ENCODE assay signal across 11 mouse cellular contexts in the genomic region with DNA sequence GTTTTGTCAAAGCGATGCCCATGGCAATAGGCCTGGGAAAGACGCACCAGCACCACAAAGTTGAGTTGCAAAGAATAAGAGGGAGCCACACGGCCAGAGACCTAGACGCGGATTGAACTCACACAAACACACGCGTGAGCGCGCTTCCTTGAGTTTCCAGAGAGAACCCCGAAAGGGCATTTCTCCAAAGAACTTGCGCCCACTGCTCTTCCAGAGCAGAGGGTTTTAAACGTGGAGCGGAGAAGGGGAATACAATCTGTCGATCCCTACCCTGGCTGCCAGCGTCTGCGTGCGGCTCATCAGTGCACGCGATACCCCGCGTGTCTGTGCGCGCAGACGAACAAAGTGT. TPM values are rescaled to one million over a fixed set of nuclear protein-coding genes. Genes with fewer than 3 reads are reported as not detected.
DNase-seq lines count a peak whose midpoint lies in the region; ATAC-seq lines count a peak whose summit lies in the region.
"Had no signal": no experiment of that assay in that cellular context is flagged by ENCODE, and none has a peak within 500 bp of the region (broad histone marks: within the 10 kb centered on the region; RNA-seq: fewer than 3 reads in every experiment).

No protein-coding gene starts in this region.

- no peak overlapping the region for H3K9ac ChIP-seq in liver, embryonic 11.5 days (ENCODE audit: low read depth, low read length)
- H3K9ac ChIP-seq in forebrain, embryonic 11.5 days (ENCODE audit: low read length): peak overlapping the region; percentile 91
- H3K9ac ChIP-seq in limb, embryonic 13.5 days: no peak overlapping the region
- H3K9ac ChIP-seq in stomach, embryonic 14.5 days (replicated peaks; ENCODE audit: low read depth, low read length): no peak overlapping the region

- H3K27me3 ChIP-seq in liver, embryonic 11.5 days (replicated peaks; ENCODE audit: control insufficient read depth, insufficient read depth, low read length): peaks cover 91% of the 10 kb centered on the region
- H3K27me3 ChIP-seq in forebrain, embryonic 11.5 days (ENCODE audit: control insufficient read depth, insufficient read depth, low read length): peaks cover 7% of the 10 kb centered on the region
- H3K27me3 ChIP-seq in limb, embryonic 13.5 days: peaks cover 85% of the 10 kb centered on the region
- peaks cover 71% of the 10 kb centered on the region for H3K27me3 ChIP-seq in stomach, embryonic 14.5 days (ENCODE audit: control insufficient read depth, insufficient read depth, low read length)

- peak overlapping the region; percentile 22; the same call in 1 of the 2 replicates for H3K4me3 ChIP-seq in liver, embryonic 11.5 days (ENCODE audit: low read depth, low read length)
- peak overlapping the region; percentile 66 for H3K4me3 ChIP-seq in forebrain, embryonic 11.5 days (ENCODE audit: low read depth, low read length)
- H3K4me3 ChIP-seq in limb, embryonic 13.5 days: peak overlapping the region; percentile 46
- H3K4me3 ChIP-seq in stomach, embryonic 14.5 days (ENCODE audit: low read depth, low read length): peak overlapping the region; percentile 28

- DNase-seq in liver, embryonic 11.5 days (ENCODE audit: low spot score): no peak
- DNase-seq in liver: no peak
- DNase-seq in forebrain, embryonic 11.5 days (ENCODE audit: low spot score): peak; percentile 76
- DNase-seq in frontal cortex, adult 2 months (ENCODE audit: extremely low spot score in 1 of 2, low spot score in 1 of 2): no peak
- DNase-seq in spleen, adult 12 weeks (ENCODE audit: low spot score): no peak
- DNase-seq in cerebellum, adult 9-10 months: no peak
- DNase-seq: cerebellum, adult 9-11 months; heart, postnatal 4 days; lung, postnatal 10 days had no signal

- under 1% methylated on average over 24 of the region's 24 CpGs for WGBS in liver, embryonic 11.5 days
- WGBS in forebrain, embryonic 11.5 days: under 1% methylated on average over 24 of the region's 24 CpGs
- under 1% methylated on average over 24 of the region's 24 CpGs for WGBS in limb, embryonic 13.5 days
- under 1% methylated on average over 24 of the region's 24 CpGs for WGBS in stomach, embryonic 14.5 days

- H3K4me2 ChIP-seq in liver, embryonic 11.5 days: peak overlapping the region; percentile 46
- H3K4me2 ChIP-seq in forebrain, embryonic 11.5 days (ENCODE audit: low read depth, low read length, severe bottlenecking): peak overlapping the region; percentile 75
- peak overlapping the region; percentile 75 for H3K4me2 ChIP-seq in limb, embryonic 13.5 days (replicated peaks)
- H3K4me2 ChIP-seq in stomach, embryonic 14.5 days (replicated peaks; ENCODE audit: low read depth, low read length): peak overlapping the region; percentile 49

- no peaks in the 10 kb centered on the region for H3K4me1 ChIP-seq in liver, embryonic 11.5 days (replicated peaks; ENCODE audit: control insufficient read depth, insufficient read depth, low read length)
- peaks cover 8% of the 10 kb centered on the region; the same call in 1 of the 2 replicates for H3K4me1 ChIP-seq in forebrain, embryonic 11.5 days (replicated peaks; ENCODE audit: control insufficient read depth, insufficient read depth, low read length)
- H3K4me1 ChIP-seq in limb, embryonic 13.5 days: peaks cover 35% of the 10 kb centered on the region
- no peaks in the 10 kb centered on the region for H3K4me1 ChIP-seq in stomach, embryonic 14.5 days (ENCODE audit: control insufficient read depth, insufficient read depth, low read length)

- no peaks in the 10 kb centered on the region for H3K9me3 ChIP-seq in liver, embryonic 11.5 days (ENCODE audit: control insufficient read depth, low read length)
- H3K9me3 ChIP-seq in forebrain, embryonic 11.5 days (ENCODE audit: control insufficient read depth, low read length): no peaks in the 10 kb centered on the region
- no peaks in the 10 kb centered on the region for H3K9me3 ChIP-seq in limb, embryonic 13.5 days
- no peaks in the 10 kb centered on the region for H3K9me3 ChIP-seq in stomach, embryonic 14.5 days (ENCODE audit: control insufficient read depth, low read depth, low read length)

- ATAC-seq in liver, embryonic 11.5 days (replicated peaks; ENCODE audit: low FRiP score): no peak; the same call in 1 of the 2 replicates
- no peak; the same call in 1 of the 2 replicates for ATAC-seq in forebrain, embryonic 11.5 days (replicated peaks; ENCODE audit: low FRiP score)
- 0 out of 2 replicates have a peak, but pooled peaks have one; percentile 29 for ATAC-seq in limb, embryonic 13.5 days (ENCODE audit: low FRiP score, low read depth)
- ATAC-seq in stomach, embryonic 14.5 days (ENCODE audit: insufficient number of reproducible peaks, insufficient read depth, low FRiP score, low read depth): no peak

- no peak overlapping the region for H3K27ac ChIP-seq in liver, embryonic 11.5 days (ENCODE audit: low read depth, low read length)
- H3K27ac ChIP-seq in forebrain, embryonic 11.5 days (ENCODE audit: low read depth, low read length): peak overlapping the region; percentile 94
- no peak overlapping the region for H3K27ac ChIP-seq in limb, embryonic 13.5 days
- no peak overlapping the region for H3K27ac ChIP-seq in stomach, embryonic 14.5 days (ENCODE audit: low read length)

- H3K36me3 ChIP-seq in liver, embryonic 11.5 days (ENCODE audit: control insufficient read depth, insufficient read depth, low read length): no peaks in the 10 kb centered on the region
- H3K36me3 ChIP-seq in forebrain, embryonic 11.5 days (ENCODE audit: control insufficient read depth, insufficient read depth, low read length): no peaks in the 10 kb centered on the region
- no peaks in the 10 kb centered on the region for H3K36me3 ChIP-seq in limb, embryonic 13.5 days
- H3K36me3 ChIP-seq in stomach, embryonic 14.5 days (ENCODE audit: control insufficient read depth, insufficient read depth, low read length): no peaks in the 10 kb centered on the region

RNA-seq across cellular contexts. Expression of a gene that starts 0.9 kb away (rescaled TPM):
- not detected in 2 replicates for polyA plus RNA-seq in liver, embryonic 11.5 days (2014; fragmentation: Nextera tagmentation; extraction: Ambion mirVana)
- 34.9 and 37.0 TPM in 2 replicates for polyA plus RNA-seq in forebrain, embryonic 11.5 days (2014; fragmentation: Nextera tagmentation; extraction: Ambion mirVana)
- not detected in 2 replicates for polyA plus RNA-seq in limb, embryonic 13.5 days (2015; fragmentation: Nextera tagmentation; extraction: Ambion mirVana)
- polyA plus RNA-seq in stomach, embryonic 14.5 days (2014; fragmentation: Nextera tagmentation; extraction: Ambion mirVana): not detected in 2 replicates
- 0.08 and 0.29 TPM in 2 replicates for polyA plus RNA-seq in frontal cortex, adult 2 months (2012; rRNA removed)

Comparison
In these comparisons a context has a peak if more than half of its experiments do, and no peak if none do; other contexts are left out.
1. RNA of a gene that starts 0.9 kb away (polyA plus RNA-seq): 34.9 to 37.0 TPM in forebrain, embryonic 11.5 days; 0.08 to 0.29 TPM in frontal cortex, adult 2 months, not detected in limb, embryonic 13.5 days, not detected in liver, embryonic 11.5 days and not detected in stomach, embryonic 14.5 days; every median in the first group is over 10 times any median in the second.
2. Peak in every context shown above with its lines, with median percentiles within 50 percentile points of each other: H3K4me2 ChIP-seq and H3K4me3 ChIP-seq.